Mouse (Mus musculus) CH12.LX (cell line): Measurements from ENCODE around the gene Eri2. TPM values are rescaled to one million over a fixed set of nuclear protein-coding genes. Genes with fewer than 3 reads are reported as not detected.

Experiments
- DNase-seq: peaks from one replicate; pipeline ENCODE4 v3.0.0-alpha.2; 2013; ENCODE audit errors: extremely low read depth
- H3K27ac ChIP-seq: 2 replicates; pipeline ENCODE4 v1.5.1; 2012; ENCODE audit warnings: low read depth, mild to moderate bottlenecking, control low read depth, moderate library complexity; ENCODE audit not compliant: insufficient read depth
- H3K27me3 ChIP-seq: replicated peaks from 2 replicates; pipeline ENCODE3; 2012; ENCODE audit warnings: inconsistent platforms
- H3K36me3 ChIP-seq, 2 experiments: replicated peaks in 1 of 2; 2 replicates each; pipeline versions ENCODE3 to v1.6.1; 2012; ENCODE audit warnings: inconsistent platforms in 1 of 2, low read length in 1 of 2, mild to moderate bottlenecking in 1 of 2, mixed read lengths in 1 of 2, moderate library complexity in 1 of 2; ENCODE audit not compliant: control insufficient read depth in 1 of 2, insufficient read depth in 1 of 2
- H3K4me1 ChIP-seq, 2 experiments: 2 replicates each; pipeline ENCODE4 v1.6.1; 2012; ENCODE audit warnings: inconsistent platforms in 1 of 2, moderate library complexity in 1 of 2; ENCODE audit not compliant: insufficient read depth in 2 of 2, control insufficient read depth in 1 of 2
- H3K4me2 ChIP-seq: 2 replicates; pipeline ENCODE4 v1.6.1; 2012; ENCODE audit warnings: low read depth, mild to moderate bottlenecking, control low read depth; ENCODE audit not compliant: poor library complexity, insufficient read depth, severe bottlenecking
- H3K4me3 ChIP-seq, 3 experiments: fragments of 150-350 bp in 1 of 3; sonication (generic) in 1 of 3; replicated peaks in 1 of 3; 2 replicates each; pipeline versions ENCODE3 to v1.5.1; 2011 to 2012; ENCODE audit warnings: low read depth in 2 of 3, low read length in 2 of 3, mild to moderate bottlenecking in 2 of 3, moderate library complexity in 2 of 3, control low read depth in 1 of 3, improper control_type of control experiment in 1 of 3, inconsistent platforms in 1 of 3, mixed read lengths in 1 of 3; ENCODE audit not compliant: poor library complexity in 1 of 3
- H3K79me2 ChIP-seq: replicated peaks from 2 replicates; pipeline ENCODE4 v1.6.1; 2012; ENCODE audit warnings: mild to moderate bottlenecking, moderate library complexity; ENCODE audit not compliant: control insufficient read depth, poor library complexity, insufficient read depth, severe bottlenecking; ENCODE audit errors: extremely low read depth
- H3K9ac ChIP-seq: 2 replicates; pipeline ENCODE4 v1.6.1; 2012; ENCODE audit warnings: low read depth, mild to moderate bottlenecking, control low read depth, moderate library complexity; ENCODE audit not compliant: insufficient read depth
- H3K9me3 ChIP-seq: replicated peaks from 2 replicates; pipeline ENCODE3; 2012; ENCODE audit warnings: low read length, inconsistent platforms, mixed read lengths
- CHD1 ChIP-seq: IDR thresholded peaks from 2 replicates; pipeline ENCODE4 v1.6.1; 2012; ENCODE audit warnings: low read depth, low read length, improper control_type of control experiment, inconsistent platforms
- CHD2 ChIP-seq: IDR thresholded peaks from 2 replicates; pipeline ENCODE4 v1.6.1; 2011; ENCODE audit warnings: low read length, improper control_type of control experiment
- CTCF ChIP-seq, 2 experiments: IDR thresholded peaks in 1 of 2; conservative IDR thresholded peaks in 1 of 2; 2 replicates each; pipeline ENCODE4 v1.5.1; 2011 to 2012; ENCODE audit warnings: low read depth in 2 of 2, low read length in 2 of 2, improper control_type of control experiment in 1 of 2, inconsistent platforms in 1 of 2, mild to moderate bottlenecking in 1 of 2, moderate library complexity in 1 of 2
- ELF1 ChIP-seq: IDR thresholded peaks from 2 replicates; pipeline ENCODE4 v1.6.1; 2014; ENCODE audit warnings: low read depth, mild to moderate bottlenecking, inconsistent platforms, low read length, improper control_type of control experiment
- EP300 ChIP-seq: IDR thresholded peaks from 2 replicates; pipeline ENCODE4 v1.6.1; 2011; ENCODE audit warnings: low read length, improper control_type of control experiment
- GABPA ChIP-seq: IDR thresholded peaks from 2 replicates; pipeline ENCODE4 v1.6.1; 2012; ENCODE audit warnings: low read depth, low read length, improper control_type of control experiment, inconsistent platforms; ENCODE audit not compliant: insufficient replicate concordance
- HCFC1 ChIP-seq: IDR thresholded peaks from 2 replicates; pipeline ENCODE4 v1.6.1; 2012; ENCODE audit warnings: low read depth, mild to moderate bottlenecking, inconsistent platforms, low read length, improper control_type of control experiment
- JUN ChIP-seq: IDR thresholded peaks from 2 replicates; pipeline ENCODE4 v1.6.1; 2011; ENCODE audit warnings: low read depth, mild to moderate bottlenecking, low read length, improper control_type of control experiment, moderate library complexity; ENCODE audit not compliant: insufficient read depth
- JUND ChIP-seq: conservative IDR thresholded peaks from 2 replicates; pipeline ENCODE4 v1.6.1; 2011; ENCODE audit warnings: low read depth, low read length, improper control_type of control experiment
- MAFK ChIP-seq: IDR thresholded peaks from 2 replicates; pipeline ENCODE4 v1.6.1; 2011; ENCODE audit warnings: low read length, improper control_type of control experiment; ENCODE audit not compliant: insufficient replicate concordance
- MXI1 ChIP-seq: IDR thresholded peaks from 2 replicates; pipeline ENCODE4 v1.6.1; 2011; ENCODE audit warnings: mild to moderate bottlenecking, low read depth, low read length, improper control_type of control experiment
- MYC ChIP-seq: IDR thresholded peaks from 2 replicates; pipeline ENCODE4 v1.6.1; 2011; ENCODE audit warnings: low read depth, mild to moderate bottlenecking, improper control_type of control experiment, low read length
- NELFE ChIP-seq: IDR thresholded peaks from 2 replicates; pipeline ENCODE4 v1.6.1; 2011; ENCODE audit warnings: low read depth, low read length, improper control_type of control experiment
- PAX5 ChIP-seq: IDR thresholded peaks from 2 replicates; pipeline ENCODE4 v1.6.1; 2012; ENCODE audit warnings: low read length, inconsistent platforms, mixed read lengths
- POLR2AphosphoS2 ChIP-seq: IDR thresholded peaks from 2 replicates; pipeline ENCODE4 v1.6.1; 2011; ENCODE audit warnings: low read depth, low read length, improper control_type of control experiment
- RCOR1 ChIP-seq: conservative IDR thresholded peaks from 2 replicates; pipeline ENCODE4 v1.6.1; 2012; ENCODE audit warnings: low read depth, mild to moderate bottlenecking, inconsistent platforms, low read length, improper control_type of control experiment
- SMC3 ChIP-seq: IDR thresholded peaks from 2 replicates; pipeline ENCODE4 v1.6.1; 2011; ENCODE audit warnings: low read depth, low read length, improper control_type of control experiment
- TBP ChIP-seq: conservative IDR thresholded peaks from 2 replicates; pipeline ENCODE4 v1.6.1; 2011; ENCODE audit warnings: low read depth, low read length, improper control_type of control experiment
- TCF12 ChIP-seq: IDR thresholded peaks from 2 replicates; pipeline ENCODE4 v1.6.1; 2014; ENCODE audit warnings: low read depth, mild to moderate bottlenecking, inconsistent platforms, low read length, improper control_type of control experiment
- UBTF ChIP-seq: IDR thresholded peaks from 2 replicates; pipeline ENCODE4 v1.6.1; 2012; ENCODE audit warnings: low read depth, mild to moderate bottlenecking, inconsistent platforms, low read length, improper control_type of control experiment, moderate library complexity
- ZC3H11A ChIP-seq: IDR thresholded peaks from 2 replicates; pipeline ENCODE4 v1.6.1; 2012; ENCODE audit warnings: low read depth, mild to moderate bottlenecking, inconsistent platforms, low read length, improper control_type of control experiment
- dilution Hi-C: fragments of 300-500 bp; cut with MboI; formaldehyde crosslinking; loops from 2 replicates; pipeline ENCODE4 v1.14.3; 2020; ENCODE audit warnings: low sequenced_read_pairs; ENCODE audit not compliant: extremely low pct_unique_long_range_greater_than_20kb, extremely low pct_ligation_motif_present
- in situ Hi-C: fragments of 300-500 bp; cut with MboI; formaldehyde crosslinking; loops from 3 replicates; pipeline ENCODE4 v1.14.3; 2019; ENCODE audit warnings: low sequenced_read_pairs, low pct_ligation_motif_present, low pct_unique_long_range_greater_than_20kb, mixed read lengths
- polyA plus RNA-seq: library from polyadenylated mRNA; unstranded; fragments of >175 nt; gene quantifications from 2 replicates; pipeline ENCODE4 v1.2.1, GENCODE M21; 2012; ENCODE audit warnings: low read depth; ENCODE audit not compliant: insufficient read length
- total RNA-seq, 2 experiments: library from RNA; depleted of rRNA; stranded (reverse); fragments of 300-350 nt in 1 of 2; fragments of >200 nt in 1 of 2; gene quantifications; 2 replicates each; pipeline ENCODE4 v1.2.3; 2012 to 2014

The Eri2 gene
- total and polyA plus RNA-seq, 3 experiments, result 9.8 to 14.4 (median 13.6) TPM

GRCm38 (mm10) chr7:119753696-119754095 lies 40.2 kb downstream of the Eri2 start:
- H3K36me3 ChIP-seq, result no peaks in the 10 kb centered on the region
- no peak overlapping the region for H3K4me3 ChIP-seq
- no peaks in the 10 kb centered on the region for H3K9me3 ChIP-seq
- DNase-seq, result no peak
- TF ChIP-seq TBP (no peak), NELFE (no peak), RCOR1 (no peak), PAX5 (no peak), MXI1 (no peak), GABPA (no peak), MAFK (no peak), POLR2AphosphoS2 (no peak), HCFC1 (no peak), SMC3 (no peak), TCF12 (no peak), UBTF (no peak)
- H3K4me2 ChIP-seq, result no peak overlapping the region
- in situ Hi-C loops, result no loop called here
- peaks cover 2% of the 10 kb centered on the region for H3K27me3 ChIP-seq
- no peak overlapping the region for H3K9ac ChIP-seq
- no peak overlapping the region for H3K27ac ChIP-seq
- dilution Hi-C loops, result no loop called here
- no peaks in the 10 kb centered on the region for H3K4me1 ChIP-seq
- H3K79me2 ChIP-seq, result no peaks in the 10 kb centered on the region

DNA sequence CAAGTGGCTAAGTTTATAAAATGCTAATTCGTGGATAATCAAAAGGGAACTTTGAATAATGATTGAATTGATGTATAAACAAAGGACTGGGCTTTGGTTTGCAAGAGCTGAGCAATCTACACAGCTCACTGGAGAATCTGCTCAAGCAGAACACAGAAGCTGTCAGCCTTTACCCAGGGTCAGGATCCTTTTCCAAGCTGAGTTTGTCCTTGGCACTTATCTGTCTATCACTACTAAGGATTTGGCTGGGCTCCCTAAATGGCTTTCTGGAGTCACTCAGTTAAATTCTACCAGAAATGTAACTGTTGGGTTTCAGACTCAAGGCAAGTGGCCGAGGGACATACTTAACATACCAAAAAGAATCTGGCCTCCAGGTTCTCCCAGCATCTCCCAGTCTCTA lies 43.9 kb downstream of the Eri2 start:
- H3K36me3 ChIP-seq, result no peaks in the 10 kb centered on the region
- TF ChIP-seq JUN (no peak), MYC (no peak), HCFC1 (no peak), POLR2AphosphoS2 (no peak), SMC3 (no peak), CTCF (conservative IDR thresholded peaks at IDR 0.05 in 1 of 2, IDR thresholded peaks at IDR 0.05 in 1 of 2; ENCODE audit: low read depth in 2 of 2, low read length in 2 of 2) (no peak), EP300 (no peak), JUND (no peak), NELFE (no peak), MAFK (no peak), TCF12 (no peak), CHD2 (no peak), ZC3H11A (no peak), ELF1 (no peak), CHD1 (no peak)
- H3K27me3 ChIP-seq, result no peaks in the 10 kb centered on the region
- no peak for DNase-seq
- no peaks in the 10 kb centered on the region for H3K79me2 ChIP-seq
- no peak overlapping the region for H3K4me2 ChIP-seq
- H3K9ac ChIP-seq, result no peak overlapping the region
- dilution Hi-C loops (no loop called here), in situ Hi-C loops (no loop called here)
- no peak overlapping the region for H3K4me3 ChIP-seq
- H3K9me3 ChIP-seq, result no peaks in the 10 kb centered on the region
- H3K27ac ChIP-seq, result no peak overlapping the region
- H3K4me1 ChIP-seq, result no peaks in the 10 kb centered on the region
